Mouse (Mus musculus) NIH3T3 (cell line): ENCODE results near the gene Pold1.

Experiments
- DNase-seq: peaks from one replicate; pipeline ENCODE4 v3.0.0-alpha.2; 2012; ENCODE audit warnings: low read depth

Gene Pold1

GRCm38 (mm10) chr7:44581637-44582036 lies 33.0 kb upstream of the Pold1 start:
- no peak for DNase-seq

- no peak for DNase-seq
Measured at GRCm38 (mm10) chr7:44576333-44576844, 27.7 kb upstream of the Pold1 start.

GRCm38 (mm10) chr7:44572956-44573484 lies 24.4 kb upstream of the Pold1 start:
- DNase-seq: no peak

GRCm38 (mm10) chr7:44572213-44572701 lies 23.6 kb upstream of the Pold1 start, which contains the start of gene Napsa:
Gene Napsa (plus strand): TSS chr7:44572380.
- no peak for DNase-seq

GRCm38 (mm10) chr7:44571811-44572210 lies 23.2 kb upstream of the Pold1 start:
- no peak for DNase-seq

GRCm38 (mm10) chr7:44570989-44571388 lies 22.3 kb upstream of the Pold1 start:
- no peak for DNase-seq

- no peak for DNase-seq
Measured at GRCm38 (mm10) chr7:44568803-44569202, 20.2 kb upstream of the Pold1 start.

- DNase-seq: no peak
Measured at GRCm38 (mm10) chr7:44565414-44565813, 16.8 kb upstream of the Pold1 start.

GRCm38 (mm10) chr7:44564486-44564885 lies 15.8 kb upstream of the Pold1 start:
- DNase-seq: no peak

GRCm38 (mm10) chr7:44563284-44563683 lies 14.6 kb upstream of the Pold1 start:
- DNase-seq: no peak

GRCm38 (mm10) chr7:44560435-44561400 lies 12.1 kb upstream of the Pold1 start:
- DNase-seq: peak; percentile 93

- no peak for DNase-seq
Measured at GRCm38 (mm10) chr7:44557629-44558028, 9.0 kb upstream of the Pold1 start.

- peak; percentile 97 for DNase-seq
Measured at GRCm38 (mm10) chr7:44553826-44554225, 5.2 kb upstream of the Pold1 start, which contains the start of gene Nr1h2. Gene Nr1h2 (minus strand): TSS chr7:44553951.

- peak; percentile 98 for DNase-seq
Measured at GRCm38 (mm10) chr7:44553196-44553764, 4.6 kb upstream of the Pold1 start.

- DNase-seq: no peak
Measured at GRCm38 (mm10) chr7:44552141-44552908, 3.7 kb upstream of the Pold1 start.

GRCm38 (mm10) chr7:44551731-44552130 lies 3.1 kb upstream of the Pold1 start:
- DNase-seq: no peak

- no peak for DNase-seq
Measured at GRCm38 (mm10) chr7:44551301-44551700, 2.7 kb upstream of the Pold1 start.

GRCm38 (mm10) chr7:44550409-44550678 lies 1.7 kb upstream of the Pold1 start:
- no peak for DNase-seq

GRCm38 (mm10) chr7:44549621-44550408 lies 1.2 kb upstream of the Pold1 start:
- no peak for DNase-seq

GRCm38 (mm10) chr7:44547725-44548124 lies 924 bp downstream of the Pold1 start:
- no peak for DNase-seq

- no peak for DNase-seq
Measured at GRCm38 (mm10) chr7:44547041-44547440, 1.6 kb downstream of the Pold1 start.
